Mouse (Mus musculus) embryo, embryonic 10.5 days (tissue): ENCODE results near the gene Atp2b1.

Experiments
- DNase-seq: peaks from one replicate; pipeline ENCODE4 v3.0.0-alpha.2; 2015; ENCODE audit warnings: low spot score

The Atp2b1 gene

GRCm38 (mm10) chr10:99033830-99034828 is 119.9 kb downstream of the Atp2b1 start:
- no peak for DNase-seq

GRCm38 (mm10) chr10:99037185-99038065 is 123.2 kb downstream of the Atp2b1 start:
- no peak for DNase-seq

- no peak for DNase-seq
Observed at GRCm38 (mm10) chr10:99038866-99039265, 124.7 kb downstream of the Atp2b1 start.

- no peak for DNase-seq
Observed at GRCm38 (mm10) chr10:99040171-99040570, 126.0 kb downstream of the Atp2b1 start.

GRCm38 (mm10) chr10:99046756-99047550 is 132.7 kb downstream of the Atp2b1 start:
- no peak for DNase-seq

GRCm38 (mm10) chr10:99047551-99047940 is 133.3 kb downstream of the Atp2b1 start:
- DNase-seq: no peak

- DNase-seq: no peak
Observed at GRCm38 (mm10) chr10:99050093-99050492, 135.9 kb downstream of the Atp2b1 start.

GRCm38 (mm10) chr10:99053111-99053510 is 138.9 kb downstream of the Atp2b1 start:
- DNase-seq: no peak

GRCm38 (mm10) chr10:99060588-99060987 is 146.4 kb downstream of the Atp2b1 start:
- no peak for DNase-seq

GRCm38 (mm10) chr10:99061418-99061817 is 147.2 kb downstream of the Atp2b1 start:
- no peak for DNase-seq

- DNase-seq: no peak
Observed at GRCm38 (mm10) chr10:99062546-99062945, 148.3 kb downstream of the Atp2b1 start.
